In the genomic region with DNA sequence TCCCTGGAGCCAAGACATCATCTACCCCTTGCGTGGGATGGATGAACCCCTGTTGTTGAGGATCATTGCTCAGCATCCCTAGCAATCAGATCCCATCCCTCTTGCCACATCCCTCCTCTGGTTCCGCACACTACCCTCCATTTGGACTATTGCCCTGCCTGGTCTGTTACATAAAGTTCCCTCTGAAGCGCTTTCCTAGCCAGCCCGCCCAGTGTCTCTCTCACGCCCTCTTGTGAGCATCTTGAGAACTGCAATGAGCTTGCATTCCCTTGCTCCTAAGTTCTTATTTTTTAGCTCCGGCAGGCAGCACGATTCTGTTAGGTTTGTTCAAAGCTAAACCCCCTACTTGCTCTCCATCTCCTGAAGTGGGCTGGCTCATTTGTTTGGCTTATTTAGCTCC, we compare ENCODE assay signal across 9 mouse cellular contexts. TPM values are rescaled to one million over a fixed set of nuclear protein-coding genes. Genes with fewer than 3 reads are reported as not detected.
DNase-seq lines count a peak whose midpoint lies in the region; TF ChIP-seq lines count a peak whose summit lies in the region.
"Had no signal": no experiment of that assay in that cellular context is flagged by ENCODE, and none has a peak within 500 bp of the region (broad histone marks: within the 10 kb centered on the region; RNA-seq: fewer than 3 reads in every experiment).

No protein-coding gene starts in this region.

- peak; percentile 52 for TF ChIP-seq CTCF in lung, adult 2 months (IDR thresholded peaks at IDR 0.05; ENCODE audit: insufficient read depth, low read length)

- no peak for TF ChIP-seq POLR2A in lung, adult 2 months (IDR thresholded peaks at IDR 0.05; ENCODE audit: borderline replicate concordance, extremely low read depth, low read depth, low read length)

- no peaks in the 10 kb centered on the region for H3K27me3 ChIP-seq in splenic B cell, adult 2 months (ENCODE audit: control insufficient read depth, insufficient read depth, low read length, poor library complexity, severe bottlenecking)
- H3K27me3 ChIP-seq: stomach, embryonic 15.5 days had no signal

- 27% methylated on average over 7 of the region's 7 CpGs for WGBS in lung, adult 2 months

- DNase-seq in heart, postnatal 4 days, result peak; percentile 31
- DNase-seq in heart, adult 11 months, result no peak
- peak; percentile 68 for DNase-seq in adrenal gland, postnatal 10 days
- peak; percentile 39 for DNase-seq in embryo, embryonic 11.5 days (ENCODE audit: low read depth, low spot score)
- peak; percentile 88 to 92 for DNase-seq in kidney, postnatal 36 days
- no peak for DNase-seq in lung, adult 2 months
- DNase-seq in splenic B cell, adult 2 months (ENCODE audit: low read depth, low spot score), result peak; percentile 3
- no peak for DNase-seq in heart, adult 9 months (ENCODE audit: low spot score in 2 of 2)

- H3K4me1 ChIP-seq in lung, adult 2 months (ENCODE audit: control insufficient read depth, insufficient read depth, low read length), result no peaks in the 10 kb centered on the region
- H3K4me1 ChIP-seq: stomach, embryonic 15.5 days had no signal

- no peaks in the 10 kb centered on the region for H3K36me3 ChIP-seq in splenic B cell, adult 2 months (ENCODE audit: control insufficient read depth, insufficient read depth, low read length, poor library complexity, severe bottlenecking)
- H3K36me3 ChIP-seq: stomach, embryonic 15.5 days had no signal

- H3K4me3 ChIP-seq in lung, adult 2 months (replicated peaks; ENCODE audit: extremely low read depth, low read depth, low read length), result no peak overlapping the region
- H3K4me3 ChIP-seq: stomach, embryonic 15.5 days had no signal

RNA-seq across cellular contexts. Expression of gene Acsm5, which starts 6.2 kb away (rescaled TPM):
- total RNA-seq in heart, postnatal 4 days (2021), result not detected
- total RNA-seq in adrenal gland, postnatal 10 days (2021), result 10 to 100 TPM in 1 of 2 experiments, 1 to 10 TPM in 1; 6.1 to 14.0 TPM
- 0.51 and 0.91 TPM in 2 replicates for polyA plus RNA-seq in lung, adult 2 months (2012; rRNA removed)

RNA-seq across cellular contexts. Expression of gene Pdilt, which starts 10.2 kb away (rescaled TPM):
- total RNA-seq in heart, postnatal 4 days (2021), result not detected
- under 1 TPM; 0.12 TPM for total RNA-seq in adrenal gland, postnatal 10 days (2021)
- polyA plus RNA-seq in lung, adult 2 months (2012; rRNA removed), result not detected in 2 replicates
- polyA plus RNA-seq: stomach, embryonic 15.5 days had no signal

RNA-seq across cellular contexts. Expression of gene Umod, which starts 34.0 kb away (rescaled TPM):
- total RNA-seq in heart, postnatal 4 days (2021), result not detected
- not detected for total RNA-seq in adrenal gland, postnatal 10 days (2021)
- 0.27 and 0.58 TPM in 2 replicates for polyA plus RNA-seq in lung, adult 2 months (2012; rRNA removed)
- polyA plus RNA-seq: stomach, embryonic 15.5 days had no signal

RNA-seq across cellular contexts. Expression of gene Acsm2, which starts 41.1 kb away (rescaled TPM):
- total RNA-seq in heart, postnatal 4 days (2021), result not detected
- under 1 TPM in 1 of 2 experiments, not detected in 1; 0.27 TPM for total RNA-seq in adrenal gland, postnatal 10 days (2021)
- not detected in 2 replicates for polyA plus RNA-seq in lung, adult 2 months (2012; rRNA removed)
- polyA plus RNA-seq: stomach, embryonic 15.5 days had no signal

RNA-seq across cellular contexts. Expression of gene Gp2, which starts 54.0 kb away (rescaled TPM):
- total RNA-seq in heart, postnatal 4 days (2021), result not detected
- total RNA-seq in adrenal gland, postnatal 10 days (2021), result not detected
- polyA plus RNA-seq in lung, adult 2 months (2012; rRNA removed), result 0.49 and 0.60 TPM in 2 replicates

Comparison
In these comparisons a context has a peak if more than half of its experiments do, and no peak if none do; other contexts are left out.
1. DNase-seq: peak in heart, postnatal 4 days (single experiment), adrenal gland, postnatal 10 days (single experiment), embryo, embryonic 11.5 days (single experiment), kidney, postnatal 36 days (2 of 2) and splenic B cell, adult 2 months (single experiment); none in heart, adult 11 months (single experiment), lung, adult 2 months (single experiment) and heart, adult 9 months (0 of 2).
2. RNA of gene Acsm5, which starts 6.2 kb away (total RNA-seq): 6.1 to 14.0 TPM in adrenal gland, postnatal 10 days; not detected in heart, postnatal 4 days; every median in the first group is over 4 times any median in the second.